Mouse (Mus musculus): Measurements from ENCODE around the gene Hoxa5.

Hoxa5 gene

GRCm38 (mm10) chr6:52241001-52241621 lies 36.7 kb upstream of the Hoxa5 start:
- in situ Hi-C loops (cut with MboI, MseI): loop anchor here (10.0 kb wide), 1 partner anchor 1066 kb away; no protein-coding TSS in a partner anchor

GRCm38 (mm10) chr6:52240389-52241000 lies 36.1 kb upstream of the Hoxa5 start, which contains the start of gene Hoxa10:
Hoxa10 (minus strand) TSS chr6:52240854.
- in situ Hi-C loops (cut with MboI, MseI): loop anchor here (10.0 kb wide), 1 partner anchor 1066 kb away; no protein-coding TSS in a partner anchor

- in situ Hi-C loops (cut with MboI, MseI): loop anchor here (10.0 kb wide), 1 partner anchor 1065 kb away; no protein-coding TSS in a partner anchor
Observed at GRCm38 (mm10) chr6:52239625-52240388, 35.4 kb upstream of the Hoxa5 start.

GRCm38 (mm10) chr6:52238976-52239375 lies 34.6 kb upstream of the Hoxa5 start:
- in situ Hi-C loops (cut with MboI, MseI): no loop called here

- in situ Hi-C loops (cut with MboI, MseI): no loop called here
Observed at GRCm38 (mm10) chr6:52238155-52238545, 33.8 kb upstream of the Hoxa5 start.

GRCm38 (mm10) chr6:52237346-52238154 lies 33.2 kb upstream of the Hoxa5 start:
- in situ Hi-C loops (cut with MboI, MseI): no loop called here

- in situ Hi-C loops (cut with MboI, MseI): no loop called here
Observed at GRCm38 (mm10) chr6:52236806-52237205, 32.4 kb upstream of the Hoxa5 start.

GRCm38 (mm10) chr6:52235866-52236265 lies 31.5 kb upstream of the Hoxa5 start:
- in situ Hi-C loops (cut with MboI, MseI): no loop called here

GRCm38 (mm10) chr6:52235267-52235666 lies 30.9 kb upstream of the Hoxa5 start:
- in situ Hi-C loops (cut with MboI, MseI): no loop called here

GRCm38 (mm10) chr6:52234428-52235140 lies 30.2 kb upstream of the Hoxa5 start:
- in situ Hi-C loops (cut with MboI, MseI): no loop called here

GRCm38 (mm10) chr6:52233546-52234427 lies 29.4 kb upstream of the Hoxa5 start:
- in situ Hi-C loops (cut with MboI, MseI): no loop called here

GRCm38 (mm10) chr6:52232984-52233545 lies 28.7 kb upstream of the Hoxa5 start:
- in situ Hi-C loops (cut with MboI, MseI): no loop called here

- in situ Hi-C loops (cut with MboI, MseI): no loop called here
Observed at GRCm38 (mm10) chr6:52232568-52232965, 28.2 kb upstream of the Hoxa5 start.

GRCm38 (mm10) chr6:52231885-52232567 lies 27.6 kb upstream of the Hoxa5 start:
- in situ Hi-C loops (cut with MboI, MseI): no loop called here

- in situ Hi-C loops (cut with MboI, MseI): no loop called here
Observed at GRCm38 (mm10) chr6:52230516-52231165, 26.3 kb upstream of the Hoxa5 start, which contains the start of gene Hoxa9. Hoxa9 (minus strand) TSS chr6:52231089.

GRCm38 (mm10) chr6:52229558-52230416 lies 25.4 kb upstream of the Hoxa5 start:
- in situ Hi-C loops (cut with MboI, MseI): loop anchor here (5.0 to 10.0 kb wide), 2 partner anchors 222 to 1025 kb away; no protein-coding TSS in a partner anchor

Data from regulatory T cell (primary cell).